Mouse (Mus musculus) intestine, embryonic 16.5 days (tissue): Measurements from ENCODE around the gene Zfand5. TPM values are rescaled to one million over a fixed set of nuclear protein-coding genes. Genes with fewer than 3 reads are reported as not detected.
"Not testable (repeated sequence)": the region's sequence is repeated elsewhere in the genome, so short reads cannot be mapped to it uniquely, and the experiment has no call there.

Experiments used
- ATAC-seq: fragments of 200-750 bp; cut with Nextera tagmentation; 2 replicates; pipeline ENCODE4 v1.8.0; 2017; ENCODE audit warnings: moderate TSS enrichment, moderate library complexity
- H3K27ac ChIP-seq: fragments of 300-500 bp; sonication (generic); 2 replicates; pipeline ENCODE4 v1.5.1; 2014; ENCODE audit warnings: mild to moderate bottlenecking, low read length
- H3K27me3 ChIP-seq: fragments of 300-500 bp; sonication (generic); replicated peaks from 2 replicates; pipeline ENCODE4 v1.6.1; 2014; ENCODE audit warnings: low read length, control low read depth, mixed read lengths; ENCODE audit not compliant: control insufficient read depth, insufficient read depth
- H3K36me3 ChIP-seq: fragments of 300-500 bp; sonication (generic); 2 replicates; pipeline ENCODE4 v1.6.1; 2014; ENCODE audit warnings: low read length, control low read depth; ENCODE audit not compliant: control insufficient read depth, insufficient read depth
- H3K4me1 ChIP-seq: fragments of 300-500 bp; sonication (generic); 2 replicates; pipeline ENCODE4 v1.6.1; 2014; ENCODE audit warnings: low read length, control low read depth, mixed read lengths; ENCODE audit not compliant: control insufficient read depth, insufficient read depth
- H3K4me2 ChIP-seq: fragments of 300-500 bp; sonication (generic); 2 replicates; pipeline ENCODE4 v1.6.1; 2014; ENCODE audit warnings: low read depth, low read length, control low read depth
- H3K4me3 ChIP-seq: fragments of 300-500 bp; sonication (generic); 2 replicates; pipeline ENCODE4 v1.5.1; 2014; ENCODE audit warnings: mild to moderate bottlenecking, low read length
- H3K9ac ChIP-seq: fragments of 300-500 bp; sonication (generic); 2 replicates; pipeline ENCODE4 v1.6.1; 2014; ENCODE audit warnings: low read depth, low read length
- H3K9me3 ChIP-seq: fragments of 300-500 bp; sonication (generic); 2 replicates; pipeline ENCODE4 v1.6.1; 2016; ENCODE audit warnings: low read length, control low read depth; ENCODE audit not compliant: control insufficient read depth
- WGBS: fragments of 180-500 bp; shearing (Covaris S2); extraction: QIAGEN DNeasy Blood & Tissue Kit; methylation state at CpG from one replicate; pipeline ENCODE4 v1.1.7; 2014; 5-methylcytosine and 5-hydroxymethylcytosine counted together
- polyA plus RNA-seq: library from polyadenylated mRNA; unstranded; fragments of >200 nt; fragmentation: Nextera tagmentation; extraction: Ambion mirVana; gene quantifications from 2 replicates; pipeline ENCODE4 v1.2.1, GENCODE M21; 2015

Gene Zfand5
- 56.3 and 59.6 TPM in 2 replicates for polyA plus RNA-seq

DNA sequence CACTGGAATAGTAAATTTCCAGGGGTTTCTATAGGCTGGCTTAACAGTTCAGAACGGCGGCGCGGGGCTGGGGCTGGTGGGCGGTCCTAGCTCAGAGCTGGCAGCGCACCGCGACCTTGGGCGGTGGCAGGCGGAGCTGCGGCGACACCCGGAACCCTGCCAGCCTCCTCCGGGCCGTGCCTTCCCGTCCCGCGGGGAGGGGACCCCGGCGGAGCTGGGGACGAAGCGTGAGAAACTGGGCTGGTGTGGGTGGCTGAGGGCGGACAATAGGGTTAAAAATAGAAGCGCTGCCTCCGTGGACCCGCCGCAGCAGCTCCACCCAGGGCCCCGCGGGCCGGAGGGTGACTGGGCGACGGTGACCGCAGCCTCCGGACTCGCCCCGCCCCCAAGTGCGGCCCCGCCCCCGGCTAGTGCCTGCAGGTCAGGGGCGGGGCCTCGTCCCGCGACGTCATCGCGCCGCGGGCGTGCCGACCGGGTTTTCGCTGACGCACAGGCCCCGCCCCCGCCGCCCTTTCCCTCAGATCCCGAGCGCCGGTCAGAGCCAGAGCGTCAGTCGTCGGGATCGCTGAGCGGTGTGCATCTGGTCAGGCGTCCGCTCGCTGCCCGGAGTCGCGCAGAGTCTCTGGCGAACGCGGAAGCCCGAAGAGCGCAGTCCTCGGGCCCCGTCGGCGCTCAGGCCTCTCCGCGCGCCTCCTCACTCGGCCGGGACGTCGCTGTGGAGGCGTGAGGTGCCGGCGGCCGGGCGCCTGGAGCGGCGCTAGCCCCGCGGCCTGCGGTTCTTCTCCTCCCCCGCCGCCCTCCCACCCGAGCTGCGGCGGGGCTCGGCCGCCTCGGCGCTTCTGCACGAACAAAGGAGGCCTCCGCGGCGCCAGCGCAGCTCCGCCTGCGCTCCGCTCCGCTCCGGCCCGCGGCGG lies at the start of gene Zfand5:
TSS of gene Zfand5 (plus strand) at position 538 of the 914 bp plus-strand sequence.
- WGBS = under 1% methylated on average over 102 of the region's 118 CpGs
- peak within 1 kb of the TSS; percentile 100 for H3K27ac ChIP-seq
- H3K4me3 ChIP-seq = peak within 1 kb of the TSS; percentile 94
- no peaks in the 10 kb centered on the region for H3K9me3 ChIP-seq
- H3K9ac ChIP-seq = peak within 1 kb of the TSS; percentile 100
- peaks cover 2% of the 10 kb centered on the region; the same call in 1 of the 2 replicates for H3K36me3 ChIP-seq
- no peaks in the 10 kb centered on the region for H3K4me1 ChIP-seq
- H3K27me3 ChIP-seq = no peaks in the 10 kb centered on the region
- peak within 1 kb of the TSS; percentile 83 for H3K4me2 ChIP-seq
- ATAC-seq = peak; percentile 95

DNA sequence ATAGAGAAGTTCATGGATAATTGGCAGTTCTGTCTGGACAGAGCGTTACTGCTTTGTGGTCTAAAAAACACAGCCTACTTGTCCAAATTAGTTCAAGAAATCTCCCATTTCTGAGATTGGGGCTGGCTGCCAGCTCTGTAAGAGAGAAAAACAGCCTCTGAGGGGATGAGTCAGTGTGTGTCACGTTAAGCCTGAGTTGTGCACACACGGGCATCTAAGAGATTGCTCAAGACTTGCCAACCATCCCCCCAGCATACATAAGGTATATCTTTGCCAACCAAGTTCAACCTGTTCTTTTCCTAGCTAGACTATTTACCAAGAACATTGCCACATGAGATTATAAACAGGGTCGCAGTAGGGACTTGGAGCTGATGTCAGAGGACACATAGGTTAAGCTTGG lies 44.9 kb upstream of the Zfand5 start:
- 59% methylated on average over 4 of the region's 4 CpGs for WGBS
- H3K4me2 ChIP-seq = no peak overlapping the region
- no peaks in the 10 kb centered on the region; the same call in 1 of the 2 replicates for H3K4me1 ChIP-seq
- no peaks in the 10 kb centered on the region for H3K27me3 ChIP-seq
- no peaks in the 10 kb centered on the region for H3K36me3 ChIP-seq
- no peak overlapping the region for H3K27ac ChIP-seq
- H3K4me3 ChIP-seq = no peak overlapping the region
- no peak for ATAC-seq
- H3K9ac ChIP-seq = no peak overlapping the region
- H3K9me3 ChIP-seq = no peaks in the 10 kb centered on the region

DNA sequence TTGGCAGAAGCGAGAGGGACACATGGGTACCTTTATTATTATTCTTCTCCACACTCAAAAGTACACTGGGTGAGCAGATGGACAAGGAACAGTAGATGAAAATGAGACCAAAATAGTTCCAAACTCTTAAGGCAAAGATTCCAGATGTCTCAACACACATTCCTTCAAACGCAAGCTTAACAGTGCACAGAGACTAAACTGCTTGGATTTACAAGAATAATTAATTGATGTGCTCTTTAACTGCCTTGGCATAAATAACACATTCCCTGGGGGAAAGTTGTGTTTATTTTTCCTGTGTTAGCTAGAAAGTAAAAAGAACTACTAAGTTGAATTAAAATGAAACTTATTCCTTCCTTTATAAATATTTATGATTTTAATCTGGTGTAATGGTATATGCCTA lies 44.3 kb upstream of the Zfand5 start:
- ATAC-seq = no peak

DNA sequence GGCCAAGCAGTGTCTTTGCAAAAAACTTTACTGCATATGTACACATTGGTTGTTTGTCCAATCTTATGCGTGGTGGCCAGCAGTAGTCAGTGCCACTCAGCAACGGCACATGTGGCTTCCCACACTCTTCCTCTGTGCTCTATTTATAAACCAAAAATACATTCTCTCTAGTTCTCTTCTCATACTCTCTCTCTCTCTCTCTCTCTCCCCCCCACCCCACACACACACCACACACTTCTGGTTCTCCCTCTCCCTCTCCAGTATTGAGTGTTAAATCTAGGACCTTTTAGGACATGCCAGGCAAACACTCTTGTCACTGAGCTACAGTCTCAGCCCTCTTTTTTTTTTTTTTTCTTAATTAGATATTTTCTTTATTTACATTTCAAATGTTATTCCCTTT lies 23.3 kb upstream of the Zfand5 start:
- 88% methylated on average over 2 of the region's 2 CpGs for WGBS
- not testable (repeated sequence) for H3K4me1 ChIP-seq, H3K4me2 ChIP-seq, H3K27ac ChIP-seq, H3K4me3 ChIP-seq, H3K9me3 ChIP-seq, H3K27me3 ChIP-seq, H3K9ac ChIP-seq, ATAC-seq, H3K36me3 ChIP-seq

More for the DNA sequence above, 44.3 kb upstream of the Zfand5 start:
- no peaks in the 10 kb centered on the region for H3K36me3 ChIP-seq
- no peaks in the 10 kb centered on the region; the same call in 1 of the 2 replicates for H3K4me1 ChIP-seq
- no peaks in the 10 kb centered on the region for H3K27me3 ChIP-seq
- no peak overlapping the region for H3K9ac ChIP-seq
- no peak overlapping the region for H3K4me2 ChIP-seq
- H3K9me3 ChIP-seq = no peaks in the 10 kb centered on the region
- no peak overlapping the region for H3K27ac ChIP-seq
- WGBS = 33% methylated on average over 2 of the region's 2 CpGs
- H3K4me3 ChIP-seq = no peak overlapping the region

DNA sequence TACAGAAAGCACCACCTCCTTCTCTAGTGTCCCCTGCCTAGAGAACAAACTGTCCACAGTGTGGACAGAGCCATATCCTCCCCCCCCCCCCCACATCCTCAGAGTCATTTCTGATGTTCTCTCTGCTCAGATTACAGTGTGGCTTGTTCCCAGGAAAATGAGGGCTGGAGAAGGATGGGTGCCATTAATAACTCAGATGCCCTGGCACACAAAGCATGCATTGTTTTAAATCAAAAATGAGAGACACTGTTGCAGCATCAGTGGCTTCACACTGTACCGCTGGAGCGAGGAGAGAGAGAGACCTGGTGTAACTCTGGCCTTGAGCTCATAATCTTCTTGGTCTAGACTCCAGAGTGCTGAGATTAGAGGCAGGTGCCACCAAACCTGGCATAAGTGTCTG lies 18.2 kb upstream of the Zfand5 start:
- Histone ChIP-seq H3K4me1 (no peaks in the 10 kb centered on the region), H3K36me3 (no peaks in the 10 kb centered on the region)
- 65% methylated on average over 2 of the region's 2 CpGs for WGBS

DNA sequence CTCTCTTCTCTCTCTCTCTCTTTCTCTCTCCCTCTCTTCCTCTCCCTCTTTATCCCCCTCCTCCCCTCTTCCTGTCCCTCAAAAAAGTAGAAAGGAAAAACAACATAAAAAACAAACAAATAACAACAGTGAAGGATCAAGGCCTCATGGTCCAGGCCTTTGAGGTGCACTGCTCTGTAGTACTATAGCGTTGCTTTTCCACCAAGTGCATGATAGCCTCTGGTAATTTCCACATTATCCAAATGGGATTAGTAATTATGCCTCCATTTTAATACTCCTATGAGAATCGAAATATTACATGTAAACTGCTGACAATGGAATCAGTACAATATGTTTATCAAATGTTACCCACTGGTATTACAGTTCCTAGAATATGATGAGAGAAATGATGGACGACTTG lies 16.2 kb upstream of the Zfand5 start:
- no peak overlapping the region for H3K27ac ChIP-seq
- WGBS = 74% methylated on average over 3 of the region's 3 CpGs
- H3K4me2 ChIP-seq = no peak overlapping the region
- H3K36me3 ChIP-seq = no peaks in the 10 kb centered on the region
- H3K9ac ChIP-seq = no peak overlapping the region
- H3K9me3 ChIP-seq = no peaks in the 10 kb centered on the region
- no peaks in the 10 kb centered on the region for H3K4me1 ChIP-seq
- no peak for ATAC-seq
- no peak overlapping the region for H3K4me3 ChIP-seq
- H3K27me3 ChIP-seq = no peaks in the 10 kb centered on the region

More for the DNA sequence above, 18.2 kb upstream of the Zfand5 start:
- Histone ChIP-seq H3K27ac (no peak overlapping the region), H3K9me3 (no peaks in the 10 kb centered on the region), H3K4me2 (no peak overlapping the region), H3K4me3 (no peak overlapping the region), H3K27me3 (no peaks in the 10 kb centered on the region), H3K9ac (no peak overlapping the region)
- ATAC-seq = no peak

DNA sequence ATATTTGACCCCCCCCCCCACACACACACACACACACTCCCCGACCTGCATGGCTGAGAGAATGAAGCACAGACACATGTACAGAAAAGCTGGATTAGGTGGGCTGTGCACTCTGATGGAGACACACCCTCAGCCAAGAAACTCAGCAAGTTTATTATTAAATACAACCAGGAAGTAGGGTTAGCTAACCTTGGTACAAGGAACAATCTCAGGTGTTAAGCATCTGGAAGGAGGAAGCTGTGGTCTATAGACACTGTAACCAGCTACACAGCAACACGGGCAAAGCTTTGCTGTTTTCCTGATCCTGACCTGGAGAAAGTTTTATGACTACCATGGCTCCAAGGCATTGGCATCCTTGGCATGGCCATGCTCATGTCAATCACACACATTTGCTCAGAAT lies 12.6 kb upstream of the Zfand5 start:
- 51% methylated on average over 2 of the region's 2 CpGs for WGBS
- no peaks in the 10 kb centered on the region for H3K4me1 ChIP-seq
- no peak overlapping the region for H3K27ac ChIP-seq
- H3K4me3 ChIP-seq = no peak overlapping the region
- ATAC-seq = peak; percentile 83
- no peaks in the 10 kb centered on the region for H3K27me3 ChIP-seq
- H3K36me3 ChIP-seq = no peaks in the 10 kb centered on the region
- H3K9ac ChIP-seq = no peak overlapping the region
- no peak overlapping the region for H3K4me2 ChIP-seq
- no peaks in the 10 kb centered on the region for H3K9me3 ChIP-seq

DNA sequence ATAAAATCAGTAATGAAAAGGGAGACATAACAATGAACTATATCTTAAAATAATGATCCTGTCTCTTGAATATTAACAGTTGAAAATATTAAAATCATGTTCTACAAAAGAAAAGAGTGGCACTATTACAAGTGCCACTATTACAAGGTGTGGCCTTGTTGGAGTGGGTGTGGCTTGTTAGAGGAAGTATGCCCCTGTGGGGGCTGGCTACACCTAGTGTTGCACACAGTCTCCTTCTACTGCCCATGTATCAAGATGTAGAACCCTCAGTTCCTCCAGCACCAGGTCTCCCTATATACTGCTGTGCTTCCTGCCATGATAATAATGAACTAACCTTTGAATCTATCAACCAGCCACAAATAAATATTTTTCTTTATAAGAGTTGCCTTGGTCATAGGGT lies 11.8 kb upstream of the Zfand5 start:
- no peak overlapping the region for H3K9ac ChIP-seq

DNA sequence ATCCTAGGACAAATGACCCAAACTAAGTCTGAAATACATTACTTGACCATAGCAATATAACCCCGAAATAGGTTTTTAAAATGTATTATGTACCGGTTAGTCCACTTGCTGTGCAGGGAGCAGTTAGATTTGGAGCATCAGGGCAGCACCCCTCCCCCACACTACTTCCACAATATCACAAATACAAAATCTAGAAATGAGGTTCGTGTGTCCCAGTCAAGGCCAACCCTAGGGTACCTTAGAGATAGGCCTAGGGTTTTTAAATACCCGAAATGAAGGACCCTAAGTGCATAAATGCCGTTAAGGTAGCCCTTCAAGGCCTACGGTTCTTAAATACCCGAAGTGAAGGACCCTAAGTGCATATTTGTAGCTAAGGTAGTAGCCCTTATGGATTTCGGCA lies 892 bp upstream of the Zfand5 start:
- Histone ChIP-seq H3K4me1 (no peaks in the 10 kb centered on the region), H3K36me3 (no peaks in the 10 kb centered on the region), H3K9ac (peak overlapping the region; percentile 87), H3K4me3 (peak overlapping the region; percentile 94), H3K27ac (peak overlapping the region; percentile 100), H3K27me3 (no peaks in the 10 kb centered on the region), H3K4me2 (peak overlapping the region; percentile 83), H3K9me3 (no peaks in the 10 kb centered on the region)
- WGBS = 22% methylated on average over 8 of the region's 8 CpGs
- ATAC-seq = no peak

More for the DNA sequence above, 11.8 kb upstream of the Zfand5 start:
- H3K36me3 ChIP-seq = no peaks in the 10 kb centered on the region
- no peak overlapping the region for H3K4me3 ChIP-seq
- no peaks in the 10 kb centered on the region for H3K9me3 ChIP-seq
- H3K27me3 ChIP-seq = no peaks in the 10 kb centered on the region
- ATAC-seq = no peak
- no peak overlapping the region for H3K27ac ChIP-seq
- no peak overlapping the region for H3K4me2 ChIP-seq
- no peaks in the 10 kb centered on the region for H3K4me1 ChIP-seq
